In genomic region chr14:103717516-103717915, GRCm38 (mm10) we compare ENCODE assay signal across 8 mouse cellular contexts.
DNase-seq lines count a peak whose midpoint lies in the region; ATAC-seq and TF ChIP-seq lines count a peak whose summit lies in the region.
"Had no signal": no experiment of that assay in that cellular context is flagged by ENCODE, and none has a peak within 500 bp of the region (broad histone marks: within the 10 kb centered on the region; RNA-seq: fewer than 3 reads in every experiment).

No protein-coding gene starts in this region.

- H3K4me3 ChIP-seq in hindbrain, embryonic 11.5 days (ENCODE audit: low read depth, low read length): no peak overlapping the region
- no peak overlapping the region for H3K4me3 ChIP-seq in hindbrain, embryonic 13.5 days
- no peak overlapping the region for H3K4me3 ChIP-seq in thymus, adult 2 months (ENCODE audit: control insufficient read depth, insufficient read depth, low read length)
- no peak overlapping the region for H3K4me3 ChIP-seq in liver, embryonic 14.5 days (ENCODE audit: insufficient read depth in 1 of 2, low read depth in 2 of 2, low read length in 2 of 2)

- no peak overlapping the region for H3K4me2 ChIP-seq in hindbrain, embryonic 11.5 days (replicated peaks; ENCODE audit: low read depth, low read length)
- H3K4me2 ChIP-seq in hindbrain, embryonic 13.5 days: no peak overlapping the region
- H3K4me2 ChIP-seq in liver, embryonic 14.5 days (ENCODE audit: low read depth): no peak overlapping the region

- TF ChIP-seq POLR2A in thymus, adult 2 months (IDR thresholded peaks at IDR 0.05; ENCODE audit: control insufficient read depth, extremely low read depth, insufficient read depth, low read length, poor library complexity): no peak

- no peak overlapping the region for H3K27ac ChIP-seq in hindbrain, embryonic 11.5 days (ENCODE audit: low read depth, low read length)
- no peak overlapping the region for H3K27ac ChIP-seq in hindbrain, embryonic 13.5 days
- H3K27ac ChIP-seq in thymus, adult 2 months (ENCODE audit: control insufficient read depth, insufficient read depth, low read length): no peak overlapping the region
- H3K27ac ChIP-seq in liver, embryonic 14.5 days: no peak overlapping the region

- H3K9ac ChIP-seq in hindbrain, embryonic 11.5 days (ENCODE audit: low read depth, low read length): no peak overlapping the region
- H3K9ac ChIP-seq in hindbrain, embryonic 13.5 days: no peak overlapping the region
- H3K9ac ChIP-seq in liver, embryonic 14.5 days (replicated peaks): no peak overlapping the region

- no peak for TF ChIP-seq CTCF in thymus, adult 2 months (IDR thresholded peaks at IDR 0.05; ENCODE audit: borderline replicate concordance, control insufficient read depth, extremely low read depth, insufficient read depth, low read length, poor library complexity)
- peak; percentile 73 for TF ChIP-seq CTCF in liver, embryonic 14.5 days (IDR thresholded peaks at IDR 0.05; ENCODE audit: low read depth)

- peak; percentile 57 for DNase-seq in hindbrain, embryonic 11.5 days (ENCODE audit: low spot score)
- DNase-seq in thymus, adult 2 months: peak; percentile 48
- no peak for DNase-seq in thymus, adult 18-20 months
- DNase-seq in liver, embryonic 14.5 days (ENCODE audit: low read depth in 3 of 3, low spot score in 3 of 3): no peak
- no peak for DNase-seq in frontal cortex, postnatal 10 days (ENCODE audit: low spot score in 2 of 2)
- no peak for DNase-seq in right cerebral cortex, postnatal 10 days (ENCODE audit: low spot score in 2 of 2)
- DNase-seq: adrenal gland, adult 8-10 months had no signal

- peaks cover 2% of the 10 kb centered on the region; the same call in 1 of the 2 replicates for H3K4me1 ChIP-seq in hindbrain, embryonic 11.5 days (replicated peaks; ENCODE audit: control insufficient read depth, insufficient read depth, low read length)
- H3K4me1 ChIP-seq in hindbrain, embryonic 13.5 days (replicated peaks): peaks cover 12% of the 10 kb centered on the region
- H3K4me1 ChIP-seq in thymus, adult 2 months (replicated peaks; ENCODE audit: control insufficient read depth, insufficient read depth, low read length): peaks cover 3% of the 10 kb centered on the region; the same call in 1 of the 2 replicates
- H3K4me1 ChIP-seq in liver, embryonic 14.5 days (replicated peaks; ENCODE audit: control insufficient read depth in 2 of 2, insufficient read depth in 2 of 2, low read length in 1 of 2): peaks cover 0 to 8% of the 10 kb centered on the region in 2 experiments; a peak in 2 of 4 replicates

- WGBS in hindbrain, embryonic 11.5 days: 40% methylated on average over 5 of the region's 5 CpGs
- 46% methylated on average over 5 of the region's 5 CpGs for WGBS in hindbrain, embryonic 13.5 days
- 46% methylated on average over 5 of the region's 5 CpGs for WGBS in thymus, adult 2 months
- 43% methylated on average over 5 of the region's 5 CpGs for WGBS in liver, embryonic 14.5 days (ENCODE audit: insufficient replicate concordance)

- H3K9me3 ChIP-seq in hindbrain, embryonic 11.5 days (ENCODE audit: control insufficient read depth, low read length): no peaks in the 10 kb centered on the region
- H3K9me3 ChIP-seq in hindbrain, embryonic 13.5 days: no peaks in the 10 kb centered on the region
- H3K9me3 ChIP-seq in liver, embryonic 14.5 days (ENCODE audit: control insufficient read depth, low read length): no peaks in the 10 kb centered on the region

- H3K36me3 ChIP-seq in hindbrain, embryonic 11.5 days (ENCODE audit: control insufficient read depth, insufficient read depth, low read length): no peaks in the 10 kb centered on the region
- H3K36me3 ChIP-seq in hindbrain, embryonic 13.5 days: no peaks in the 10 kb centered on the region
- no peaks in the 10 kb centered on the region for H3K36me3 ChIP-seq in thymus, adult 2 months (ENCODE audit: control insufficient read depth, insufficient read depth, low read length)
- no peaks in the 10 kb centered on the region for H3K36me3 ChIP-seq in liver, embryonic 14.5 days (replicated peaks; ENCODE audit: control insufficient read depth, insufficient read depth, low read depth)

- no peak for TF ChIP-seq EP300 in liver, embryonic 14.5 days (IDR thresholded peaks at IDR 0.05; ENCODE audit: low read depth)

- no peaks in the 10 kb centered on the region; the same call in 1 of the 2 replicates for H3K27me3 ChIP-seq in hindbrain, embryonic 11.5 days (ENCODE audit: control insufficient read depth, insufficient read depth, low read length)
- H3K27me3 ChIP-seq in hindbrain, embryonic 13.5 days: no peaks in the 10 kb centered on the region
- no peaks in the 10 kb centered on the region for H3K27me3 ChIP-seq in thymus, adult 2 months (ENCODE audit: control insufficient read depth, insufficient read depth, low read length)
- H3K27me3 ChIP-seq in liver, embryonic 14.5 days (ENCODE audit: control insufficient read depth, insufficient read depth, low read length): no peaks in the 10 kb centered on the region

- ATAC-seq in hindbrain, embryonic 11.5 days (ENCODE audit: low FRiP score): no peak
- ATAC-seq in hindbrain, embryonic 13.5 days (ENCODE audit: low FRiP score): no peak
- no peak for ATAC-seq in liver, embryonic 14.5 days (ENCODE audit: insufficient read depth)

Comparison
In these comparisons a context has a peak if more than half of its experiments do, and no peak if none do; other contexts are left out.
1. DNase-seq: peak in hindbrain, embryonic 11.5 days (single experiment) and thymus, adult 2 months (single experiment); none in thymus, adult 18-20 months (0 of 2), liver, embryonic 14.5 days (0 of 3), frontal cortex, postnatal 10 days (0 of 2) and right cerebral cortex, postnatal 10 days (0 of 2).